Mouse (Mus musculus) thymus, adult 2 months (tissue): ENCODE data around the gene Exoc4. TPM values are rescaled to one million over a fixed set of nuclear protein-coding genes. Genes with fewer than 3 reads are reported as not detected.

Source experiments
- DNase-seq: peaks from one replicate; pipeline ENCODE4 v3.0.0; 2021
- H3K27ac ChIP-seq: fragments of 200-500 bp; 2 replicates; pipeline ENCODE4 v1.5.1; 2012; ENCODE audit warnings: low read length, control low read depth; ENCODE audit not compliant: control insufficient read depth, insufficient read depth
- H3K27me3 ChIP-seq: fragments of 200-500 bp; 2 replicates; pipeline ENCODE4 v1.6.1; 2012; ENCODE audit warnings: mild to moderate bottlenecking, low read length, moderate library complexity, mixed read lengths; ENCODE audit not compliant: control insufficient read depth, insufficient read depth
- H3K36me3 ChIP-seq: fragments of 200-500 bp; 2 replicates; pipeline ENCODE4 v1.6.1; 2012; ENCODE audit warnings: mild to moderate bottlenecking, low read length, moderate library complexity; ENCODE audit not compliant: control insufficient read depth, insufficient read depth
- H3K4me1 ChIP-seq: fragments of 200-500 bp; replicated peaks from 2 replicates; pipeline ENCODE4 v1.6.1; 2012; ENCODE audit warnings: low read length; ENCODE audit not compliant: control insufficient read depth, insufficient read depth
- H3K4me3 ChIP-seq: fragments of 200-500 bp; 2 replicates; pipeline ENCODE4 v1.5.1; 2012; ENCODE audit warnings: mild to moderate bottlenecking, low read length, control low read depth, moderate library complexity; ENCODE audit not compliant: control insufficient read depth, insufficient read depth
- CTCF ChIP-seq: fragments of 200-500 bp; IDR thresholded peaks from 2 replicates; pipeline ENCODE4 v1.5.1; 2012; ENCODE audit warnings: mild to moderate bottlenecking, control low read depth, low read length, moderate library complexity, borderline replicate concordance; ENCODE audit not compliant: control insufficient read depth, poor library complexity, insufficient read depth; ENCODE audit errors: extremely low read depth
- POLR2A ChIP-seq: fragments of 200-500 bp; IDR thresholded peaks from 2 replicates; pipeline ENCODE4 v1.6.1; 2012; ENCODE audit warnings: mild to moderate bottlenecking, low read length, control low read depth, moderate library complexity; ENCODE audit not compliant: control insufficient read depth, poor library complexity, insufficient read depth; ENCODE audit errors: extremely low read depth
- WGBS: fragments of 180-500 bp; shearing (Covaris S2); methylation state at CpG from one replicate; pipeline ENCODE4 v1.1.7; 2018; 5-methylcytosine and 5-hydroxymethylcytosine counted together
- polyA plus RNA-seq: library from polyadenylated mRNA; depleted of rRNA; stranded (reverse); fragments of >200 nt; gene quantifications from 2 replicates; pipeline ENCODE4 v1.2.3, GENCODE M21; 2012

Exoc4 gene
- polyA plus RNA-seq, 1 experiment, result 12.7 TPM

- TF ChIP-seq CTCF (no peak), POLR2A (no peak)
- WGBS, result 98% methylated on average over 4 of the region's 4 CpGs
- H3K36me3 ChIP-seq, result no peaks in the 10 kb centered on the region
Observed at GRCm38 (mm10) chr6:33913964-33914363, 665.1 kb downstream of the Exoc4 start.

GRCm38 (mm10) chr6:33923571-33923970 lies 674.7 kb downstream of the Exoc4 start:
- H3K27ac ChIP-seq, result no peak overlapping the region
- no peak for DNase-seq
- TF ChIP-seq CTCF (no peak), POLR2A (no peak)
- H3K36me3 ChIP-seq, result no peaks in the 10 kb centered on the region
- no peaks in the 10 kb centered on the region for H3K27me3 ChIP-seq
- no peaks in the 10 kb centered on the region for H3K4me1 ChIP-seq
- no peak overlapping the region for H3K4me3 ChIP-seq
- 99% methylated on average over 2 of the region's 2 CpGs for WGBS

More at GRCm38 (mm10) chr6:33913964-33914363, 665.1 kb downstream of the Exoc4 start:
- Histone ChIP-seq H3K27me3 (no peaks in the 10 kb centered on the region), H3K4me1 (no peaks in the 10 kb centered on the region), H3K4me3 (no peak overlapping the region), H3K27ac (no peak overlapping the region)
- no peak for DNase-seq

DNA sequence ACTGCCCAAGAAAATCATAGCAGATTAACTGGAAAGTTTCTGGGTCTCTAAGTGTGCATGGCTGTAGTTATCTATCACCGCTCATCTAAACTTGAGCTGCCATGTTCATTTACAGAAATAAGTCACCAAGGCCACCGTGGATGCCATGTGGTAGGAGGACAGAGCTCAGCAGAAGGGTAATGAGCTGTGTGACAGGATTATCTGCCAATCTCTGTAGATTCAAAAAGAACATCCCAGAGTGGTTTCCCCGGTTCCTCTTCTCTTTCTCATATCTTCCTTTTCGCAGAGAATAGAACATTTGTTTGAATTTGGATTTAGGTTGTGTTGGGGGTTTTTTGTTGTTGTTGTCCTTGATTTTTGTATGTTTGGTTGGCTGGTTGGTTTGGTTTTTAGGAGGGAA lies 676.0 kb downstream of the Exoc4 start:
- Histone ChIP-seq H3K4me1 (peaks cover 6% of the 10 kb centered on the region), H3K27me3 (no peaks in the 10 kb centered on the region), H3K36me3 (no peaks in the 10 kb centered on the region), H3K4me3 (no peak overlapping the region), H3K27ac (no peak overlapping the region)
- no peak for DNase-seq
- 92% methylated on average over 4 of the region's 4 CpGs for WGBS
- TF ChIP-seq CTCF, result no peak
- TF ChIP-seq POLR2A, result no peak

DNA sequence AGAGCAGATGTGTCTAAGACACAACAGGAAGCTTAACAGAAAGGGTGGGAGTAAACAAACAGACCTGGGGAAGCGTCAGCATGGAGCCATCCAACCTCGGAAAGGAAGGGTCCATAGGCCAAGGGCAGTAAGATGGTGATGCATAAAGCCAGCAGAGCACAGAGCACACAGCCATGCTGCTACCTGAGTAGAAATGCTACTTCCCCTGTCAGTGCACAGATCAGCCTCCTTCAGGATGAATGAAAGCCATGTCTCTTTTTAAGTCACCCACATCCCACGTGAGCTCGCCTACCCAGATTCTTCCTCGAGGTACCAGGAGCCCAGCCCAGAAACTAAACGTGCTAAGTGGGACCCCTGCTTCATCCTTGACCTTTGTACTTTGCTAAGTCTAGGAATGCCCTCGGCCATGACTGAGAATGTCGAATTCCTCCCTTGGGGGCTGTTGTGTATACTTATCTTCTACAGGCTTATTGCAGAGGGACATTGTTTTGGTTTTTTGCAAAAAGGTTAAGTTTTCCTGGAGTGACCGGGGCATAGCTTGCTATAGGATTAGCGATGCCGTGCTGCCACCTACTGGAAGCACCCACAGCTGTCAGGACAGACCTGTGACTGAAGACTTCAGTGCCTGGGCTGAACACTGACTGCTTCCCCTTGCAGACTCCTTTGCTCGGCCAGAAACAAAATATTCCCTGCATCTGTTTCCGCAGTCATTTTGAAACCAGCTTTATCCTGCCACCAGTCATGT lies 680.6 kb downstream of the Exoc4 start:
- no peak overlapping the region for H3K27ac ChIP-seq
- WGBS, result 31% methylated on average over 13 of the region's 13 CpGs
- DNase-seq, result peak; percentile 83
- H3K4me3 ChIP-seq, result no peak overlapping the region
- peaks cover 7% of the 10 kb centered on the region for H3K4me1 ChIP-seq
- H3K27me3 ChIP-seq, result no peaks in the 10 kb centered on the region
- H3K36me3 ChIP-seq, result no peaks in the 10 kb centered on the region
- TF ChIP-seq POLR2A, result no peak
- peak; percentile 72; the same call in 1 of the 2 replicates for TF ChIP-seq CTCF

GRCm38 (mm10) chr6:33930087-33930945 lies 681.4 kb downstream of the Exoc4 start:
- no peak overlapping the region for H3K4me3 ChIP-seq
- TF ChIP-seq POLR2A (no peak), CTCF (no peak)
- H3K27me3 ChIP-seq, result no peaks in the 10 kb centered on the region
- WGBS, result 90% methylated on average over 8 of the region's 8 CpGs
- H3K27ac ChIP-seq, result no peak overlapping the region
- no peak for DNase-seq
- peaks cover 7% of the 10 kb centered on the region for H3K4me1 ChIP-seq
- no peaks in the 10 kb centered on the region for H3K36me3 ChIP-seq

DNA sequence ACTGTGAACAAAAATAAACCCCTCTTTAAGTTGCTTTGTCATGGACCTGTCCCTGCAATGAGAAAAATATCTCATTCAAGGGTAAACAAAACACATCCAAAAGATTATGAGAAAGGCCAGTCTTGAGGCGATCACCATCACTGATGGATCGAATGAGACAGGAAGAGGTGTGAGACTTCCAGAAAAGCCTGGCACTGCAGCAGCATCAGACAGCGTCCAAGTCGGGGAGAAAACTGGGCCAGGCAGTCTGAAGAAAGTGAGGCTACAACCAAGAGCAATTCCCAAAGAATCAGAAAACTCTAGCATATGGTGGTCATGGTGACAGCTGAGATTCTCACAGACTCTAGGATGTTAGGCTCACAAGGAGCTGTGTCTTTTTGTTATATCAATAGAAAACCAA lies 689.0 kb downstream of the Exoc4 start:
- 95% methylated on average over 4 of the region's 4 CpGs for WGBS
- no peak for DNase-seq
- Histone ChIP-seq H3K27me3 (no peaks in the 10 kb centered on the region), H3K36me3 (no peaks in the 10 kb centered on the region), H3K27ac (no peak overlapping the region), H3K4me3 (no peak overlapping the region), H3K4me1 (no peaks in the 10 kb centered on the region)
- TF ChIP-seq POLR2A (no peak), CTCF (no peak)
